Comparison of ENCODE assay signal across 23 mouse cellular contexts in the genomic region with DNA sequence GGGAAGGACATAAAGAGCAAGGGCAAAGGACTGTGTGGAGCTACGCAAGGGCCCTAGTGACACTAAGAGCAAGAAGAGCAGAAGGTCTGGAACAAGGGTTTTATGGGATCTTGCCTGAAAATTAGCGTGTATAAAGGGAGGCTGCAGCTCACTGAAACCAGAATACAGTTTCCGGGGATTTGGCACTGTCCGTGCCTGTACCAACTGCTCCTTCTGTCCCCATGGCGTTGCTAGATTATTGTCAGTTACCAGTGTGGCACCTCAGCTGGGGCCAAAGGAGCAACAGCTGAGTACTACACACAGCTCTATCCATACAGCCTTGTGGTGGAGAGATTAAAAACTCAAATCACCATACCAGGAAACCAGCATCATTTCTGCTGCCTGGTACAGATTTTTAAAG. TPM values are rescaled to one million over a fixed set of nuclear protein-coding genes. Genes with fewer than 3 reads are reported as not detected.
DNase-seq lines count a peak whose midpoint lies in the region; ATAC-seq and TF ChIP-seq lines count a peak whose summit lies in the region.
"Had no signal": no experiment of that assay in that cellular context is flagged by ENCODE, and none has a peak within 500 bp of the region (broad histone marks: within the 10 kb centered on the region; RNA-seq: fewer than 3 reads in every experiment).

No protein-coding gene starts in this region.

- no peak overlapping the region for H3K27ac ChIP-seq in midbrain, postnatal 0 days (ENCODE audit: low read depth, low read length)
- no peak overlapping the region for H3K27ac ChIP-seq in midbrain, embryonic 11.5 days (ENCODE audit: low read depth, low read length)
- H3K27ac ChIP-seq in midbrain, embryonic 10.5 days (replicated peaks) = no peak overlapping the region
- H3K27ac ChIP-seq: forebrain, embryonic 10.5 days; heart, embryonic 15.5 days; hindbrain, embryonic 14.5 days; limb, embryonic 12.5 days; midbrain, embryonic 13.5 days; neural tube, embryonic 13.5 days had no signal

- H3K36me3 ChIP-seq in midbrain, postnatal 0 days (ENCODE audit: insufficient read depth, low read length) = no peaks in the 10 kb centered on the region
- H3K36me3 ChIP-seq in midbrain, embryonic 11.5 days (ENCODE audit: control insufficient read depth, insufficient read depth, low read length) = no peaks in the 10 kb centered on the region
- 0 out of 2 replicates have a peak, but pooled peaks cover 4% of the 10 kb centered on the region for H3K36me3 ChIP-seq in midbrain, embryonic 10.5 days
- H3K36me3 ChIP-seq: heart, embryonic 15.5 days; limb, embryonic 12.5 days; midbrain, embryonic 13.5 days; neural tube, embryonic 13.5 days had no signal

- no peak overlapping the region for H3K9ac ChIP-seq in midbrain, postnatal 0 days (replicated peaks; ENCODE audit: low read length, poor library complexity, severe bottlenecking)
- H3K9ac ChIP-seq in midbrain, embryonic 11.5 days (ENCODE audit: low read length) = no peak overlapping the region
- H3K9ac ChIP-seq: heart, embryonic 15.5 days; hindbrain, embryonic 14.5 days; limb, embryonic 12.5 days; liver, postnatal 0 days; midbrain, embryonic 13.5 days; neural tube, embryonic 13.5 days had no signal

- TF ChIP-seq CTCF in midbrain, postnatal 0 days (IDR thresholded peaks at IDR 0.05) = no peak

- DNase-seq in layer of hippocampus, postnatal 10 days (ENCODE audit: low spot score in 2 of 2) = peak; percentile 16 to 31
- no peak for DNase-seq in layer of hippocampus, adult 9-11 months
- DNase-seq in midbrain, postnatal 0 days (ENCODE audit: low spot score) = peak; percentile 31
- no peak for DNase-seq in midbrain, embryonic 11.5 days (ENCODE audit: low spot score, missing footprints)
- DNase-seq in cerebellum, adult 9-11 months = peak; percentile 40
- no peak for DNase-seq in ovary, postnatal 10 days (ENCODE audit: low spot score)
- no peak for DNase-seq in midbrain, embryonic 10.5 days (ENCODE audit: low spot score)
- DNase-seq: adrenal gland, postnatal 36 days; heart, postnatal 4 days; kidney, adult 18-20 months; kidney, postnatal 4 days; liver, postnatal 0 days had no signal

- 85% methylated on average over 5 of the region's 5 CpGs for WGBS in midbrain, postnatal 0 days
- 90% methylated on average over 5 of the region's 5 CpGs for WGBS in midbrain, embryonic 11.5 days
- WGBS in midbrain, embryonic 10.5 days = 95% methylated on average over 5 of the region's 5 CpGs

- no peak overlapping the region for H3K4me3 ChIP-seq in midbrain, postnatal 0 days (ENCODE audit: low read depth, low read length)
- no peak overlapping the region for H3K4me3 ChIP-seq in midbrain, embryonic 11.5 days (ENCODE audit: low read depth, low read length)
- no peak overlapping the region for H3K4me3 ChIP-seq in midbrain, embryonic 10.5 days
- H3K4me3 ChIP-seq: forebrain, embryonic 10.5 days; heart, embryonic 15.5 days; limb, embryonic 12.5 days; midbrain, embryonic 13.5 days; myocyte; neural tube, embryonic 13.5 days had no signal

- no peaks in the 10 kb centered on the region for H3K27me3 ChIP-seq in midbrain, postnatal 0 days (ENCODE audit: insufficient read depth, low read length)
- H3K27me3 ChIP-seq in midbrain, embryonic 11.5 days (ENCODE audit: control insufficient read depth, insufficient read depth, low read length) = no peaks in the 10 kb centered on the region
- no peaks in the 10 kb centered on the region for H3K27me3 ChIP-seq in midbrain, embryonic 10.5 days (ENCODE audit: low read depth, poor library complexity, severe bottlenecking)
- H3K27me3 ChIP-seq: heart, embryonic 15.5 days; limb, embryonic 12.5 days; midbrain, embryonic 13.5 days; neural tube, embryonic 13.5 days; Patski had no signal

- ATAC-seq in midbrain, postnatal 0 days (ENCODE audit: low FRiP score) = no peak
- ATAC-seq in midbrain, embryonic 11.5 days (ENCODE audit: low FRiP score) = no peak
- ATAC-seq: inflammation-experienced regulatory T-cells, adult 6 months; liver, postnatal 0 days; midbrain, embryonic 13.5 days; Patski had no signal

- H3K4me2 ChIP-seq in midbrain, postnatal 0 days (ENCODE audit: low read depth, low read length, poor library complexity, severe bottlenecking) = no peak overlapping the region
- no peak overlapping the region for H3K4me2 ChIP-seq in midbrain, embryonic 11.5 days
- H3K4me2 ChIP-seq: heart, embryonic 15.5 days; hindbrain, embryonic 14.5 days; limb, embryonic 12.5 days; liver, embryonic 11.5 days; midbrain, embryonic 13.5 days; neural tube, embryonic 13.5 days had no signal

- no peaks in the 10 kb centered on the region for H3K4me1 ChIP-seq in midbrain, postnatal 0 days (ENCODE audit: insufficient read depth, low read length)
- H3K4me1 ChIP-seq in midbrain, embryonic 11.5 days (ENCODE audit: control insufficient read depth, insufficient read depth, low read length) = peaks cover 4% of the 10 kb centered on the region; the same call in 1 of the 2 replicates
- peaks cover 23% of the 10 kb centered on the region for H3K4me1 ChIP-seq in midbrain, embryonic 10.5 days
- H3K4me1 ChIP-seq: limb, embryonic 12.5 days had no signal

- no peaks in the 10 kb centered on the region for H3K9me3 ChIP-seq in midbrain, postnatal 0 days (ENCODE audit: low read length)
- H3K9me3 ChIP-seq in midbrain, embryonic 11.5 days (ENCODE audit: control insufficient read depth, low read length) = no peaks in the 10 kb centered on the region
- H3K9me3 ChIP-seq in midbrain, embryonic 10.5 days (replicated peaks) = no peaks in the 10 kb centered on the region
- H3K9me3 ChIP-seq: forebrain, embryonic 10.5 days; G1E; heart, embryonic 15.5 days; limb, embryonic 12.5 days; midbrain, embryonic 13.5 days; neural tube, embryonic 13.5 days had no signal

RNA-seq across cellular contexts. Expression of a gene that starts 1.6 kb away (rescaled TPM):
- total RNA-seq in layer of hippocampus, postnatal 10 days (2021) = 1 to 10 TPM; 9.3 to 9.9 TPM
- total RNA-seq in midbrain, postnatal 0 days (2014; rRNA removed) = 12.8 and 17.9 TPM in 2 replicates
- polyA plus RNA-seq in midbrain, postnatal 0 days (2015; fragmentation: Nextera tagmentation; extraction: Ambion mirVana) = 12.2 and 13.5 TPM in 2 replicates
- polyA plus RNA-seq in midbrain, embryonic 11.5 days (2014; fragmentation: Nextera tagmentation; extraction: Ambion mirVana) = 48.9 and 50.0 TPM in 2 replicates
- polyA plus RNA-seq in midbrain, embryonic 10.5 days (2016; fragmentation: Nextera tagmentation; extraction: Ambion mirVana) = 58.9 and 60.2 TPM in 2 replicates

Comparison
In these comparisons a context has a peak if more than half of its experiments do, and no peak if none do; other contexts are left out.
1. DNase-seq: peak in layer of hippocampus, postnatal 10 days (2 of 2), midbrain, postnatal 0 days (single experiment) and cerebellum, adult 9-11 months (single experiment); none in layer of hippocampus, adult 9-11 months (single experiment), midbrain, embryonic 11.5 days (single experiment), ovary, postnatal 10 days (single experiment) and midbrain, embryonic 10.5 days (single experiment).